Mouse (Mus musculus): Measurements from ENCODE around the gene C1qtnf6.

GRCm38 (mm10) chr15:78486564-78486963 is 44.7 kb downstream of the C1qtnf6 start:
- no peak for TF ChIP-seq GATA1 (IDR thresholded peaks at IDR 0.05; ENCODE audit: borderline replicate concordance, low read length)
- no peak for TF ChIP-seq FLI1 (IDR thresholded peaks at IDR 0.05; ENCODE audit: low read length)
